Mouse (Mus musculus): ENCODE data around the gene Prss29. TPM values are rescaled to one million over a fixed set of nuclear protein-coding genes. Genes with fewer than 3 reads are reported as not detected.

Prss29 gene
- not detected for total RNA-seq (2022)

DNA sequence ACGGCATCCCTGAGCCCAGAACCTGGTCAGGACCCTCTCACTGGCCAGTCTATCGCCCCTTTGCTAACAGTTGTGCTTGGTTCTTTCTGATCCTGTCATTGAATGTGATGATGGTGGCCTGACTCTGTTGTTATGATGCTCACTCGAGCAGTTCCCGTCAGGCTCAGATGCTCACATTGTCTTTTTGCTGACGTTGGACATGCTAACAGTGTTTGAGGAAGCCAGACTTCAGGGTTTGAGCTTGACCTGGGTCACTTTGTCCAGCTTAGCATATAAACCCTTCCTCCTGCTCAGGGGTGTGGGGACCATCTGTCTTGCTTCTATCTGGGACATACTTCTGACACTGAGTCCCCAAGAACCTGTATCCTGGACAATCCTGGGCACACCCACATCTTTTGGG is at the start of gene Prss29:
Gene Prss29 (plus strand): TSS at position 301 of the 400 bp plus-strand sequence.
- no peak for DNase-seq (ENCODE audit: low spot score)

GRCm38 (mm10) chr17:25270795-25271335 is 47.6 kb upstream of the Prss29 start:
- DNase-seq (ENCODE audit: low spot score), result no peak

- DNase-seq (ENCODE audit: low spot score), result no peak
Measured at GRCm38 (mm10) chr17:25272326-25272725, 46.1 kb upstream of the Prss29 start.

DNA sequence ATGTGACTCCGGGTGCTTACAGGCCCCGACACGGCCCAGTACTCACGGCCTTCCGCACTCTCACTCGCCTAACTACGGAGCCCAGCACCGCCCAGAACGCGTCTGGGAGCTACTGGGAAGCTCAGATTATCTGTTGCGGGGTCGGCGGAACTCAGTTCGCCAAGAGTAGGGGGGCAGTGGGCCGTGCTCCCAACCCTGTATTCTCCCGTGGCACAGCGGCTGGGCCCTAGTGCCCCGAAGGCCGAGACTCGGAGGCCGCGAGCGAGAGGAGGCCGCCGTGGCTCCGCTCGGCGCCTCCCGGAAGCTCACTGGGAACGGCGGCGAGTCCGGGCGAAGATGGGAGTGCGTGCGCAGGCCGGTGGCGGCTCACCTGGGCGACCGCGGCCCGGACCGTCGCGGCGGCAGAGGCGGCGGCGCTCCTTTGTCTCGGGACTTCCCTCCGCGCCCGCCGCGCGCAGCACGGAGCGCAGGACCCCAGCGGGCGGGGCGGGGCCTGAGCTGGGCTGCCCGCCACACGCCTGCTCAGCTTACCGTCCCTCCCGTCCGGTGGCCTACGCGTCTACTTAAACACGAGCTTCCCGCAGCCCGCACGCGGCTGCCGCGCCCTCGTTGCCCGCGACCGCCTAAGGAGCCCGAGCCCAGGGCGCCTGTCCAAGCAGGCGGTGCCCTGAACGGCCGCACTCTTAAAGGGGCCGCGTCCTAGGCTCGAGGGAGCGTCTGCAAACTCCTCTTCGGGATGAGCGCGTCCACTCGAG is 45.3 kb upstream of the Prss29 start:
- peak; percentile 20 for DNase-seq (ENCODE audit: low spot score)

GRCm38 (mm10) chr17:25273706-25274501 is 44.5 kb upstream of the Prss29 start:
- DNase-seq (ENCODE audit: low spot score), result peak; percentile 99

GRCm38 (mm10) chr17:25274571-25275346 is 43.7 kb upstream of the Prss29 start, which contains the start of gene Ube2i:
Gene Ube2i, minus strand, starts transcription at chr17:25274622.
- no peak for DNase-seq (ENCODE audit: low spot score)

DNA sequence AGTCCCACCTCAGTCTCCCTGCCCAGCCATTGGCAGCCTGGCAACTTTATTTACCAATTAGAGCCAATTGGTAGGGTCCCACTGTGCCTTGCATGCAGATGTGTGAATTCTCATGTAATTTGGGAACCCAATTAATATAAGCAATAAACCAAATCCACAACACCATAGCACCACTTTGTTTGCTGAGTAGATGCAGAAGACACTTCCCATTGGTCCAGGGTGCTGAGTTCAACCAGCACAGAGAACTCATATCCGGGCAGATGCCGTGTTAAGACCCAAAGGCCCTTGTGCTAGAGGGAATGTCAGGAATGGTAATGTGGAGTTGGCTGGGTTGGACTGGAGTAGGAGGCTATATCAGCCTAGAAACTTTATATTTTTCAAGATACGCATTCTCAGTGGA is 42.6 kb upstream of the Prss29 start:
- DNase-seq (ENCODE audit: low spot score), result no peak

GRCm38 (mm10) chr17:25282133-25282532 is 36.3 kb upstream of the Prss29 start:
- peak; percentile 51 for DNase-seq (ENCODE audit: low spot score)

DNA sequence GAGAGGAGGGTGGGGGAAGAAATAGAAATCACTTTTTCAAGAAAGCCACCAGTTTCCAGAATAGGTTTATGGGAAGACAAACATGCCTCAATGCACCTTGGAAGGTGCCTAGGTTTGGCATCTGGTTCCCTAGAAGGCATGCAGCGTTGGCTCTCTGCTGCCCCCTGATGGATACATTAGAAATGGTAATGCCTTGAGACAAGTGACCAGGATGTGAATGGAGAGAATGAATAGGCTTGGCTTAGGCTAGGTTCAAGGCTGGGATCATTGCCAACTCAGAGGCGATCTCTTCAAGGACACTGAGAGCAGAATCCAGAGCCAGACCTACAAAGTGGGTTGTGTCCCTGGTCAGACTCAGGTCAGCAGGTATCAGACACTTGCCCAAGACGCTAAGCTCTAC is 33.4 kb upstream of the Prss29 start:
- peak; percentile 67 for DNase-seq (ENCODE audit: low spot score)

DNA sequence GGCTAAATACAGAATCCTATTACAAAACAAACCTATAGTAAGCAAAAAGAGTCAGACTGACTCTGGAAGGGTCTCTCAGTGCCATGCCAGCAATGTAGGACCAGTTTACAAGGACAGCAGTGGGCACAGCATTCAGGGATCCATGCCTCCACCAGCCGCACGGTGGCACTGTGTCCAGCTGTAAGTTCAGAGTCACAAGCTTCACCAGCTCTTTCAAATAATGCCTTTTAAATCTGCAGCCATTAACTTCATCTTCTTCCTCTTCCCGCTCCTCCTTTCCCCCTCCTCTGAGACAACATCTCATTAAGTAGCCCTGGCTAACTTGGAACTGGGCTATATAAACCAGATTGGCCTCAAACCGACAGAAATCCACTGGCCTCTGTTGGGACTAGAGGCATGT is 29.6 kb upstream of the Prss29 start:
- DNase-seq (ENCODE audit: low spot score), result no peak

- no peak for DNase-seq (ENCODE audit: low spot score)
Measured at GRCm38 (mm10) chr17:25290411-25290810, 28.0 kb upstream of the Prss29 start.

GRCm38 (mm10) chr17:25293495-25293894 is 25.0 kb upstream of the Prss29 start:
- DNase-seq (ENCODE audit: low spot score), result no peak

DNA sequence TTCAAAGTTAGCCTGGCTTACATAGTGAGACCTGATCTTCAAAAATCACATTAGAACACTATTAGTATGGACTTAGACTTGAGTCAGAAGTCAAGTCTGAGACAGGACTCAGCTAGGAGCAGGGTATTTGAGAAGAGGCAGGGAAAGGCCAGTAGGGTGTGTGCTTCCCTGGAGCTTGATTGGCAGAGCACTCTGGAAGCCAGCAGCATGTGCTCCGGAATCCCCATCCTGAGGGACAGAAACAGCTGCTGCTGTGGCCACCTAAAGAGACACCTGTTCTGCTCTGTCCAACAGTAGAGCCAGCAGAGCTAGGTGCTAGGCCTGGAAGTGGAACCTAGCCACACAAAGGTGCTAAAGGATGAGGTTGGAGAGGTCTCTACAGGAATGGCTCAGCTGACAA is 24.3 kb upstream of the Prss29 start:
- no peak for DNase-seq (ENCODE audit: low spot score)

DNA sequence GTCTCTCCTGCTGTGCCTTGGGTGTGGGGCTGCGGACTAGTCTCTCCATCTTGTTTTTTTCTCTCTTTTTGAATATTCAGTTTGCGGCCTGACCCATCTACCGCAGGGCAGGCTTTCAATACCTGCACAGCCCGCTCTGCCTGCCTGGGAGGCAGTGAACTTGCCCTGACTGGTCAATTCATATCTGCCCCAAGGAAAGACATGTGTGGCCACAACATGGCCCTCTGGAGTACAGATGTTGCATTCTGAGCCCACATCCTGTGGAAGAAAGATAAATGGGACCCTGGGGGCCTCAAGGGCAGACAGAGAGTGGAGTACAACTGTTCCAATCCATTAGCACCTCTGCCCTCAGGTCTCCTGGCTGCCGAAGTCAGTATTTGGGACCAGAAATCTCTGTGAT is 20.4 kb upstream of the Prss29 start, which contains the start of gene Prss34:
Gene Prss34 (plus strand): TSS at position 301 of the 400 bp plus-strand sequence.
- DNase-seq (ENCODE audit: low spot score), result no peak

- DNase-seq (ENCODE audit: low spot score), result no peak
Measured at GRCm38 (mm10) chr17:25308346-25308745, 10.1 kb upstream of the Prss29 start, which contains the start of gene Prss28. Gene Prss28, plus strand, starts transcription at chr17:25308646.

DNA sequence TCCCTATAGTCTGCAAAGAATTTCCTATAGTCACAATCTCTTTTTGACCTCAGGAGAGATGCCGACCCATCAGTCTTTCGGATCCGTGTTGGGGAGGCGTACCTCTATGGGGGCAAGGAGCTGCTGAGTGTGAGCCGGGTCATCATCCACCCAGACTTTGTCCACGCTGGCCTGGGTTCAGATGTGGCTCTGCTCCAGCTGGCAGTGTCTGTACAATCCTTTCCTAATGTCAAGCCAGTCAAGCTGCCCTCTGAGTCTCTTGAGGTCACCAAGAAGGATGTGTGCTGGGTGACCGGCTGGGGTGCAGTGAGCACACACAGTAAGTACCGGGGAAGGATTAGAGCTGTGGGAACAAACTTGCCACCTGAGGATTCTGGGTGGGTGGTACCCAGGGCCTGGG is 2.4 kb downstream of the Prss29 start:
- no peak for DNase-seq (ENCODE audit: low spot score)

DNA sequence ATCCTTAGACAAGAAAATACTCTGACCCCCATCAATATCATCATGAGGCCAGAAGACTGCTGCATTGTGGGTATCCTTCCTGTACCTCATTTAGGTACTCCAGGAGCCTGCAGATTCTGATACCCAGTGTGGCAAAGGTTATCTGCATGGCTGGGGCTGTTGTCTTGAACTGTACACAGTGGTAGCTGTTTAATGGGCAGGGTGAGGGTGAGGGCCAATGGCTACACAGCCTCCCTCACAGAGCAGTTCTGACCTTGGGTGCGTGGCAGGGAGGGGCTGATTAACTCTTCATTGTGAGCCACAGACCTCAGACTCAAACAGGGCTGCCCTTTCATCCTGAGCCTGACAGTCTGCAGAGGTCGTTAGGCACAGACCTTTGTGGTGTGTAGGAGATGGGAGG is 4.5 kb downstream of the Prss29 start:
- DNase-seq (ENCODE audit: low spot score), result no peak

DNA sequence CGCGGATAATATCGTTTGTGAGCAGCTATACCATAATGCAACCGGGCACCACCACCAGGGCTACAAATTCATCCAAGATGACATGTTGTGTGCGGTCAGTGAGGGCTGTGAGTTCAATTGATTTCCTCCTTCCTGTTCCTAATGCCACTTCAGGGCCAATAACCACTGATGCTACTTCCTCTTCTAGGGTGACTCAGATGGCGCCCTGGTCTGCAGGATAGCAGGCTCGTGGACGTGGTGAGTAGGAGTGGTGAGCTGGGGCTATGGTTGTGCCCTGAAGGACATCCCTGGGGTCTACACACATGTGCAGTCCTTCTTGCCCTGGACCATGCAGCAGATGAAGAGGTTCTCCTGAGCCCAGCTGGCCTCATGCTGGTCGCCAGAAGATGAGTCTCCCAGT is 13.9 kb downstream of the Prss29 start:
- DNase-seq (ENCODE audit: low spot score), result no peak

DNA sequence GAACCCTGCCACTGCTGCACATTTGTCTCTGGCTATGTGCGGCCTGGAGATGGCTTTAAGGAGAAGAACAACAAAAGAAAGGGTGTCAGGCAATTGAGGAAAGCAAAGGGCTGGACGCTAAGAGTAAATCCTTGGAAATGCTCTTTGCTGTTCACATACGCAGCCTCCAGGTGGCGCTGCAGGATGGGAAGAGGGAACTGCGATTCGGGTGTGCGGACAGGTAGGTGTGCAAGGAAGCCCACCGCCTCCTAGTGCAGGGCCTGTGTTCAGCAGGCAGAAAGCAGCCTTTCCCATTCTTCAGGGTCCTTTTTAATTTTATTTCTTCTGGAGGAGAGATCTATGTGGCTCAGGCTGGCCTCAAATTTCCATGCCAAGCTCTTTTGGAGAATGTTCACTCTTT is 15.5 kb downstream of the Prss29 start:
- DNase-seq (ENCODE audit: low spot score), result peak; percentile 3

GRCm38 (mm10) chr17:25338218-25338617 is 19.8 kb downstream of the Prss29 start:
- DNase-seq (ENCODE audit: low spot score), result no peak

- DNase-seq (ENCODE audit: low spot score), result no peak
Measured at GRCm38 (mm10) chr17:25340003-25340402, 21.5 kb downstream of the Prss29 start.

DNA sequence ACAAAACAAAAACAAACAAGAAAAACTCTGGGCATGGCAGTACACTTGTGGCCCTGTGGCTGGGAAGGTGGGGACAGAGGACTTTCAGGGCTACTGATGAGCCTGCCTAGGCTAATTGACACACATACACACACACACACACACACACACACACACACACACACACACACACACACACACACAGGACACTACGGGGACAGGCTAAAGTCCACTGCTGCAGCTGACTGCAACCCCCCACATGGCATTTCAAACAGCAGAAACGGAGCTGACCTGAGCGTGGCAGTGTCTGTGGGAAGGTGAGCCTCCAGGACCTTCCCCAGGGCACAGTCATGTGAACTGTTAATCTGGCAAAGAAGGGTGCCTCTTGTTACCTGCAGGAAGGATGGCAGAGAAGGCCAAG is 23.0 kb downstream of the Prss29 start:
- no peak for DNase-seq (ENCODE audit: low spot score)
